8 mouse cellular contexts compared by ENCODE assay signal in the genomic region with DNA sequence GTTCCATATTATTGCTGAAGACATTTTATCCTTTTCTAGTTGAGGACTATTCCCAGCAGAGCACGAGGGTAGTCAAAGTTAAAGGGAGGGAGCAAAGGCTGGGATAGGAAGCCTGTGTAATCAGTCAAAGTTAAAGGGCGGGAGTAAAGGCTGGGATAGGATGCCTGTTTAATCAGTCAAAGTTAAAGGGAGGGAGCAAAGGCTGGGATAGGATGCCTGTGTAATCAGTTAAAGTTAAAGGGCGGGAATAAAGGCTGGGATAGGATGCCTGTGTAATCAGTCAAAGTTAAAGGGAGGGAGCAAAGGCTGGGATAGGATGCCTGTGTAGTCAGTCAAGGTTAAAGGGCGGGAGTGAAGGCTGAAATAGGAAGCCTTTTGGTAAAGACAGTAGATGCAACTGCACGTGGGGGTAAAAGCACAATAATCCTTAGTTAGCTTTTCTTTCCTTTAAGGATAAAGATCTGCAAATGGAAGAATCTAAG. TPM values are rescaled to one million over a fixed set of nuclear protein-coding genes. Genes with fewer than 3 reads are reported as not detected.
DNase-seq lines count a peak whose midpoint lies in the region; ATAC-seq and TF ChIP-seq lines count a peak whose summit lies in the region.

No protein-coding gene starts in this region.

- H3K4me2 ChIP-seq in embryonic facial prominence, embryonic 14.5 days (ENCODE audit: low read depth, low read length) = peak overlapping the region; percentile 35
- peak overlapping the region; percentile 17; the same call in 1 of the 2 replicates for H3K4me2 ChIP-seq in midbrain, embryonic 12.5 days (replicated peaks)
- H3K4me2 ChIP-seq in stomach, embryonic 14.5 days (replicated peaks; ENCODE audit: low read depth, low read length) = 0 out of 2 replicates have a peak overlapping the region, but pooled peaks have one; percentile 6

- no peak for TF ChIP-seq CTCF in kidney, adult 2 months (conservative IDR thresholded peaks at IDR 0.05; ENCODE audit: insufficient read depth, insufficient read length, low read depth, low read length)

- 9% methylated on average over 5 of the region's 5 CpGs for WGBS in embryonic facial prominence, embryonic 14.5 days
- 22% methylated on average over 5 of the region's 5 CpGs for WGBS in kidney, adult 2 months
- 13% methylated on average over 5 of the region's 5 CpGs for WGBS in midbrain, embryonic 12.5 days
- 9% methylated on average over 5 of the region's 5 CpGs for WGBS in stomach, embryonic 14.5 days

- H3K4me3 ChIP-seq in embryonic facial prominence, embryonic 14.5 days (ENCODE audit: low read depth, low read length) = peak overlapping the region; percentile 10; the same call in 1 of the 2 replicates
- H3K4me3 ChIP-seq in kidney, adult 2 months (ENCODE audit: insufficient read depth, low read depth, low read length) = no peak overlapping the region
- no peak overlapping the region for H3K4me3 ChIP-seq in midbrain, embryonic 12.5 days
- H3K4me3 ChIP-seq in stomach, embryonic 14.5 days (ENCODE audit: low read depth, low read length) = no peak overlapping the region

- DNase-seq in thymus, postnatal 4 days = peak; percentile 30
- DNase-seq in thymus, postnatal 36 days = no peak
- peak; percentile 96 for DNase-seq in embryonic facial prominence, embryonic 14.5 days (ENCODE audit: low spot score)
- DNase-seq in heart, adult 8-10 months (ENCODE audit: low spot score) = peak; percentile 51
- DNase-seq in kidney, adult 2 months = peak; percentile 84
- peak; percentile 47 for DNase-seq in left cerebral cortex, postnatal 4 days

- TF ChIP-seq POLR2A in kidney, adult 2 months (IDR thresholded peaks at IDR 0.05; ENCODE audit: low read depth, low read length) = no peak

- no peak overlapping the region for H3K27ac ChIP-seq in embryonic facial prominence, embryonic 14.5 days (replicated peaks; ENCODE audit: low read depth, low read length)
- H3K27ac ChIP-seq in kidney, adult 2 months (ENCODE audit: insufficient read depth, low read depth, low read length) = no peak overlapping the region
- H3K27ac ChIP-seq in midbrain, embryonic 12.5 days (replicated peaks) = no peak overlapping the region
- H3K27ac ChIP-seq in stomach, embryonic 14.5 days (ENCODE audit: low read length) = no peak overlapping the region

- peaks cover 1% of the 10 kb centered on the region; the same call in 1 of the 2 replicates for H3K4me1 ChIP-seq in embryonic facial prominence, embryonic 14.5 days (ENCODE audit: control insufficient read depth, insufficient read depth, low read length)
- H3K4me1 ChIP-seq in kidney, adult 2 months (ENCODE audit: control insufficient read depth, insufficient read depth, low read length) = peaks cover 1% of the 10 kb centered on the region; the same call in 1 of the 2 replicates
- H3K4me1 ChIP-seq in midbrain, embryonic 12.5 days = 0 out of 2 replicates have a peak, but pooled peaks cover under 1% of the 10 kb centered on the region
- H3K4me1 ChIP-seq in stomach, embryonic 14.5 days (ENCODE audit: control insufficient read depth, insufficient read depth, low read length) = no peaks in the 10 kb centered on the region

- no peaks in the 10 kb centered on the region for H3K9me3 ChIP-seq in embryonic facial prominence, embryonic 14.5 days (ENCODE audit: control insufficient read depth, low read length)
- no peaks in the 10 kb centered on the region for H3K9me3 ChIP-seq in midbrain, embryonic 12.5 days
- H3K9me3 ChIP-seq in stomach, embryonic 14.5 days (ENCODE audit: control insufficient read depth, low read depth, low read length) = no peaks in the 10 kb centered on the region; the same call in 1 of the 2 replicates

- no peak overlapping the region for H3K9ac ChIP-seq in embryonic facial prominence, embryonic 14.5 days (ENCODE audit: low read depth, low read length)
- H3K9ac ChIP-seq in midbrain, embryonic 12.5 days (replicated peaks) = no peak overlapping the region
- H3K9ac ChIP-seq in stomach, embryonic 14.5 days (replicated peaks; ENCODE audit: low read depth, low read length) = no peak overlapping the region

- peak; percentile 98 for ATAC-seq in embryonic facial prominence, embryonic 14.5 days (ENCODE audit: low read depth)
- ATAC-seq in midbrain, embryonic 12.5 days (ENCODE audit: low FRiP score, low read depth) = peak; percentile 94
- ATAC-seq in stomach, embryonic 14.5 days (ENCODE audit: insufficient number of reproducible peaks, insufficient read depth, low FRiP score, low read depth) = peak; percentile 93

- intact Hi-C loops in left cerebral cortex, postnatal 4 days (cut with DNase I) = no loop called here

- H3K36me3 ChIP-seq in embryonic facial prominence, embryonic 14.5 days (ENCODE audit: control insufficient read depth, insufficient read depth, low read length) = no peaks in the 10 kb centered on the region
- no peaks in the 10 kb centered on the region for H3K36me3 ChIP-seq in kidney, adult 2 months (ENCODE audit: control insufficient read depth, insufficient read depth, low read length)
- H3K36me3 ChIP-seq in midbrain, embryonic 12.5 days = no peaks in the 10 kb centered on the region
- H3K36me3 ChIP-seq in stomach, embryonic 14.5 days (ENCODE audit: control insufficient read depth, insufficient read depth, low read length) = no peaks in the 10 kb centered on the region

- no peaks in the 10 kb centered on the region for H3K27me3 ChIP-seq in embryonic facial prominence, embryonic 14.5 days (replicated peaks; ENCODE audit: control insufficient read depth, insufficient read depth, low read length)
- no peaks in the 10 kb centered on the region for H3K27me3 ChIP-seq in kidney, adult 2 months (replicated peaks; ENCODE audit: control insufficient read depth, insufficient read depth, low read length)
- no peaks in the 10 kb centered on the region; the same call in 1 of the 2 replicates for H3K27me3 ChIP-seq in midbrain, embryonic 12.5 days
- no peaks in the 10 kb centered on the region for H3K27me3 ChIP-seq in stomach, embryonic 14.5 days (ENCODE audit: control insufficient read depth, insufficient read depth, low read length)

RNA-seq across cellular contexts. Expression of gene Srbd1, which starts 5.9 kb away (rescaled TPM):
- 8.8 and 9.3 TPM in 2 replicates for polyA plus RNA-seq in embryonic facial prominence, embryonic 14.5 days (2014; fragmentation: Nextera tagmentation; extraction: Ambion mirVana)
- total RNA-seq in heart, adult 8-10 months (2022) = 10 to 100 TPM; 12.5 to 17.5 (median 13.4) TPM
- 2.3 and 3.6 TPM in 2 replicates for polyA plus RNA-seq in kidney, adult 2 months (2012; rRNA removed)
- total RNA-seq in left cerebral cortex, postnatal 4 days (2021) = 10 to 100 TPM; 23.9 to 24.4 TPM
- polyA plus RNA-seq in midbrain, embryonic 12.5 days (2016; fragmentation: Nextera tagmentation; extraction: Ambion mirVana) = 22.3 and 22.9 TPM in 2 replicates
- 9.6 and 10.7 TPM in 2 replicates for polyA plus RNA-seq in stomach, embryonic 14.5 days (2014; fragmentation: Nextera tagmentation; extraction: Ambion mirVana)

RNA-seq across cellular contexts. Expression of gene Prkce, which starts 16.7 kb away (rescaled TPM):
- 8.7 and 9.7 TPM in 2 replicates for polyA plus RNA-seq in embryonic facial prominence, embryonic 14.5 days (2014; fragmentation: Nextera tagmentation; extraction: Ambion mirVana)
- 10 to 100 TPM; 24.0 to 30.1 (median 27.4) TPM for total RNA-seq in heart, adult 8-10 months (2022)
- polyA plus RNA-seq in kidney, adult 2 months (2012; rRNA removed) = 5.0 and 6.1 TPM in 2 replicates
- 100 to 1,000 TPM; 253 to 257 TPM for total RNA-seq in left cerebral cortex, postnatal 4 days (2021)
- 5.3 and 5.8 TPM in 2 replicates for polyA plus RNA-seq in midbrain, embryonic 12.5 days (2016; fragmentation: Nextera tagmentation; extraction: Ambion mirVana)
- polyA plus RNA-seq in stomach, embryonic 14.5 days (2014; fragmentation: Nextera tagmentation; extraction: Ambion mirVana) = 7.3 and 8.9 TPM in 2 replicates

Comparison
In these comparisons a context has a peak if more than half of its experiments do, and no peak if none do; other contexts are left out.
1. DNase-seq: peak in thymus, postnatal 4 days (single experiment), embryonic facial prominence, embryonic 14.5 days (single experiment), heart, adult 8-10 months (single experiment), kidney, adult 2 months (single experiment) and left cerebral cortex, postnatal 4 days (single experiment); none in thymus, postnatal 36 days (0 of 2).
2. Peak in every context shown above with its lines, with median percentiles within 50 percentile points of each other: ATAC-seq and H3K4me2 ChIP-seq.